Mouse (Mus musculus): Measurements from ENCODE around the gene Cct5.

Gene Cct5

GRCm38 (mm10) chr15:31565184-31565583 lies 36.4 kb downstream of the Cct5 start, which contains the start of gene Cmbl:
TSS of gene Cmbl (plus strand) at chr15:31565389.
- no peak for DNase-seq (ENCODE audit: low read depth, low spot score)

GRCm38 (mm10) chr15:31563577-31564546 lies 37.7 kb downstream of the Cct5 start:
- DNase-seq (ENCODE audit: low read depth, low spot score) = no peak

- DNase-seq (ENCODE audit: low read depth, low spot score) = no peak
These were observed 38.8 kb downstream of the Cct5 start for GRCm38 (mm10) chr15:31562847-31563246.

DNA sequence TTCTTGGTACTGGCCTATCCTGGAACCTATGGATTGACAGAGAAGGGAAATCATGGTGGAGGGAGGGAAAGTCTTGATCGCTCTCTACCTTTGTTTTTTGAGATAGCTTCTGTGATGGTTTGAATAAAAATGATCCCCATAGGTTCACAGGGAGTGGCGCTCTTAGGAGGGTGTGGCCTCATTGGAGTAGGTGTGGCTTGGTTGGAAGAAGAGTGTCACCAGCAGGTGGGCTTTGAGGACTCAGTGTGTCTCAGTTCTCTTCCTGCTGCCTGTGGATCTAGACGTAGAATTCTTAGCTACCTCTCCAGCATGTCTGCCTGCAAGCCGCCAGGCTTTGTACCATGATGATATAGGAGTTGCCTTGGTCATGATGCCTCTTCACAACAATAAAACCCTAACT lies 39.6 kb downstream of the Cct5 start:
- DNase-seq (ENCODE audit: low read depth, low spot score) = no peak

DNA sequence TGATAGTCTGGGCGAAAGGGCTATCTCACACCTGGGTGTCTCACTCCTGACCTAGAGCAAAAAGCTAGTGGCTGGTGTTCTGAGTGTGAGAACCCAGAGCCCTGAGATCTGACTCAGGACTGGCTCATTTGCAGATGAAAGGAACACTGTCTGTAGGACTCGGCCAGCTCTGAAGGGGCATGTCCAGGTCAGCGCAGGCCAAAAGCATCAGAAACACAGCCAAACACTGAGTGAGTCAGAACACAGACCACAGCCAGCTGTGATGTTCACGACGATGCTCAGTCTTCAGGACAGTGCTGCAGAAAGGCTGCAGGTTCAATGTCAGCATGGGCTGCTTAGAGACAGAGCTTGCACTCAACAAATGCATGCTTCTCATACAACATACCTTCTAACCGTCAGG lies 40.2 kb downstream of the Cct5 start:
- DNase-seq (ENCODE audit: low read depth, low spot score) = no peak

DNA sequence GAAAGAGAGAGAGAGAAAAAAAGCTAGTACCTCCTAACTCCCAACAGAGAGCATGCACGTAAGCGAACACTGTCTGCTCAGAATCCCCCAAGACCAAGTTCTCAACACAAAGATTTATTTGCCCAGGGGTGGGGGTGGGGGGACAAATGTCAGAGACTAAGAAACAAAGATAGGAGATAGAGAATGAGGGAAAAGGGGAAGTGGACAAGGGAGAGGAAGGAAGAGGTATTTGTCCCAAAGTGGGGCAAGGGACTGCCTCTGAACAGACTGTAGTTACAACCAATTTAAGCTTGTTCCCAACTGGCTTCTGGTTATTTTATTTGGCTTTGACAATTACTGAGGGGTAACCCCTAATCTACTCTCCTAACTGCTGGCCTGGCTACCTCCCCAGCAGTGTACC lies 46.7 kb downstream of the Cct5 start:
- DNase-seq (ENCODE audit: low read depth, low spot score) = no peak

DNA sequence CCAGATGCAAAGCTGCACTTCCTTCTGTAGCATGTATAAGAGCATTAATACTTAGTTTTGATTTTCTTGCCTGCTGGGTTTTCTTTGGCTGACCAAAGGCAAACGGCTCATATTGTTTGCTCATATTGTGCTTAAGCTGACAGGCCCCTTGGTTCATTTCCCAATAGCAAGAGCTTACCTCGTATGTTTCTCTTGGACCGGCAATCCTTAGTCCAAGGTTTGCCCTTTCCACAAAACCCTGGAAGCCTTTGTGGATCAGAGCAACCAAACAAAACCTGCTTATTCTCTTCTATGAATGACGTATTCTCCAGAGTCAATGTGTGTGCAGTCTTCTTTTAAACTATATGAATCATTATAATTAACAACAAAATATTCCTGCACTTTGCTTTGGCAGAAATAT lies 51.2 kb downstream of the Cct5 start:
- DNase-seq (ENCODE audit: low read depth, low spot score) = no peak

- no peak for DNase-seq (ENCODE audit: low read depth, low spot score)
These were observed 54.2 kb downstream of the Cct5 start for GRCm38 (mm10) chr15:31547421-31547820.

- no peak for DNase-seq (ENCODE audit: low read depth, low spot score)
These were observed 55.3 kb downstream of the Cct5 start for GRCm38 (mm10) chr15:31546291-31546690.

- DNase-seq (ENCODE audit: low read depth, low spot score) = no peak
These were observed 56.5 kb downstream of the Cct5 start for GRCm38 (mm10) chr15:31545058-31545457.

- no peak for DNase-seq (ENCODE audit: low read depth, low spot score)
These were observed 58.4 kb downstream of the Cct5 start for GRCm38 (mm10) chr15:31543246-31543645.

DNA sequence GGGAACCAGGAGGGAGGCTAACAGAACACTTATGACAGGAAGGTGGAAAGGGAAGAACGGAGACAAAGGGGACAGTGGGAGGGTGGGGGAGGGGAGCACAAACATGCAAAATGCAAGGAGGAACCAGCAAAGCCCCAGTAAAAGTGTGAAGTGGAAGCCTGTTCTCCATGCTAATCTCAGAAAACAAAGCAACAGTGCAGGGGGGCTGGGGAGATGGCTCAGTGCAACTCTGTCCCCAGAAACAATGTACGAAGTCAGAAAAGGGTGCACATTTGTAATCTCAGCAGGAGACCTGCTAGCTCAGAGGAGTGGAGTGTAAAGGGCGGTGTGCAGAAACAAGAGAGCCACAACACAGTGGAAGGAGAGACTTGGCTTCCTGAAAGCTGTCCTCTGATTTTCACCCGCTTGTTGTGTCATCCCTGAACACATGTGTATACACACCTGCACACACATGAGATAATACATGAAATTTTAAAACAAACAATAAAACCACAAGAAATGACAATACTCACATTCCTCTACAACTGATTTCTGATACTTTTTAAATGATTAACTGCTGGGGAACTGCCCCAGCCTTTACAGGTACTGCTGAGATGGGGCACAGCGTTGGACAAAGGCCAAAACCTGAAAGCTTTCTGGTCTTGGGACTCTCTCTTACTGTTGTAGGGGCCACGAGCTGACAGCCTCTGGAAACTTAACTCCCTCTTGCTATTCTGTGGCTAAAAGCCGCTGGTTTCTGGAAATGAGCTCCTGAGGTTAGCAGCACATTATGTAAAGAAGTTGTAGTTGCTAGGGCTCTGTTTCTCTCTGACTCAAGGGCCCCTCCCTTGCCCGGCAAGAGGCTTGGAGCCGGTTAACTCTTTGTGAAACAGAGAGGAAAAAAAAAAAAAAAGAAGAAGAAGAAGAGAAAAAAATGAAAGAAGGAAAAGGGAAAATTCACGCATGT lies 59.3 kb downstream of the Cct5 start:
- no peak for DNase-seq (ENCODE audit: low read depth, low spot score)
